Mouse (Mus musculus) brain, embryonic 14.5 days (tissue): ENCODE results near the gene Rb1.

Experiments used
- CTCF ChIP-seq: fragments of 200-500 bp; IDR thresholded peaks from 2 replicates; pipeline ENCODE4 v1.5.1; 2012; ENCODE audit warnings: inconsistent platforms, mild to moderate bottlenecking, moderate library complexity, borderline replicate concordance; ENCODE audit not compliant: insufficient read depth, insufficient read length; ENCODE audit errors: extremely low read depth
- POLR2A ChIP-seq: fragments of 200-500 bp; IDR thresholded peaks from 2 replicates; pipeline ENCODE4 v1.6.1; 2012; ENCODE audit warnings: mild to moderate bottlenecking, inconsistent platforms, borderline replicate concordance; ENCODE audit not compliant: poor library complexity, insufficient read depth, insufficient read length, severe bottlenecking; ENCODE audit errors: extremely low read depth

DNA sequence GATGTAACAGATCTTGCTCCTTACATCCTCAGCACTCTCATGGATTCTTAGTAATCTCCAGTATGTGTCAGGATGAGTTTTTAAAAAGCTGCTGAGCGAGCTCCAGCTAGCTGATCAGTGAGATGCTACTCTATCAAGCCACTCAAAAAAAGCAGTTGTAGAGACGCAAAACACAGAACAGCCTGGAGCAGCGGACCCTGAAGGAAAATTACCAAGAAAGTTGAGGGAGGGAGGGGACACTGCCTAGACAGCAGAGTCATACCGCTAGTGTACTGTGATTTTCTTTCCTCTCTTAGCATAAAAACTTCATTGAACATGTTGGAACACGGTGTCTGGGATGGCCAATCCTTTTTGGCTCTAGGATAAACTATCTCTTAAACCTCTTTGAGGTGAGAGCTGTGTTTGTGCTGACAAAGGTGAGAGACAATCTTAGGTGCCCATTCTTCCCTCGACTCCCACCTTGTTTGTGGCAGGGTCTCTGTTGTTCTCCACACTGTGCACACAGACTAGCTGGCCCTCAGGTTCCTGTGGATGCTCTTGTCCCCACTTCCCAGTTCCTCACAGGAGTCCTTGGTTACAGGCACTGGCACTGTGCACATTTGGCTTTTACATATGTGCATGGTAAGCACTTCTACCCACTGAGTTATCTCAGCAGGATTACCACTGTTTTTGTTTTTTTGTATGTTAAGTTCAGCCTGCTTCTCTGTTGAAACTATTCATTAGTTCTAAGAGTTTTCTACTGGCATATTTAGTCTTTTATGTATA is 10.9 kb upstream of the Rb1 start:
- TF ChIP-seq CTCF (no peak), POLR2A (no peak)
